Mouse (Mus musculus): ENCODE data around the gene Mllt10. TPM values are rescaled to one million over a fixed set of nuclear protein-coding genes. Genes with fewer than 3 reads are reported as not detected.

The Mllt10 gene
- polyA plus RNA-seq, 1 experiment, result 27.4 TPM

DNA sequence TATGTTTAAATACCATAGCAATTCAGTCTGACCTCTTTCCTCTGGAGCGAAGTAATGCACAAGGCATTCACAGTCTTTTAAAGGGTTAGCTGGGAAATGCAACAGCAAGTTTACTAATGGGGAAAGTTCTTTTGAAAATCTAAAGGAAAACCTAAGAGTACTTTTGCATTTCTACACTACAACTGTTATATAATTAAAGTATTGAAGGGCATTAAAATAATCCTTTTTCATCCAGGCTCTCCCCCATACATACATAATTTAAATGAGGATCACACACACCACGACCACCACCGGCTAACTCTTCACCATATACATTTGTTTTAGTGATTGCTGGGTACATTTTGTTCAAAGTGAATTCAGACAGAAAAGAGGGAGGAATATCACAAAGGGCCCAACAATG, 2.5 kb upstream of the Mllt10 start:
- Histone ChIP-seq H3K36me3 (ENCODE audit: control insufficient read depth, insufficient read depth, low read length) (no peaks in the 10 kb centered on the region), H3K27me3 (ENCODE audit: control insufficient read depth, insufficient read depth, low read length) (peaks cover 5% of the 10 kb centered on the region; the same call in 1 of the 2 replicates), H3K4me1 (ENCODE audit: control insufficient read depth, insufficient read depth, insufficient read length) (peaks cover 4% of the 10 kb centered on the region; the same call in 1 of the 2 replicates), H3K4me3 (ENCODE audit: extremely low read depth, insufficient read depth, insufficient read length) (no peak overlapping the region), H3K27ac (ENCODE audit: insufficient read depth, low read length) (no peak overlapping the region)
- WGBS, result 94% methylated on average over 3 of the region's 3 CpGs
- TF ChIP-seq POLR2A (IDR thresholded peaks at IDR 0.05; ENCODE audit: low read depth, low read length) (no peak), CTCF (IDR thresholded peaks at IDR 0.05; ENCODE audit: extremely low read depth, insufficient read depth, insufficient read length, insufficient replicate concordance) (no peak)
- no peak for DNase-seq (ENCODE audit: low read depth in 1 of 2, low spot score in 2 of 2)

DNA sequence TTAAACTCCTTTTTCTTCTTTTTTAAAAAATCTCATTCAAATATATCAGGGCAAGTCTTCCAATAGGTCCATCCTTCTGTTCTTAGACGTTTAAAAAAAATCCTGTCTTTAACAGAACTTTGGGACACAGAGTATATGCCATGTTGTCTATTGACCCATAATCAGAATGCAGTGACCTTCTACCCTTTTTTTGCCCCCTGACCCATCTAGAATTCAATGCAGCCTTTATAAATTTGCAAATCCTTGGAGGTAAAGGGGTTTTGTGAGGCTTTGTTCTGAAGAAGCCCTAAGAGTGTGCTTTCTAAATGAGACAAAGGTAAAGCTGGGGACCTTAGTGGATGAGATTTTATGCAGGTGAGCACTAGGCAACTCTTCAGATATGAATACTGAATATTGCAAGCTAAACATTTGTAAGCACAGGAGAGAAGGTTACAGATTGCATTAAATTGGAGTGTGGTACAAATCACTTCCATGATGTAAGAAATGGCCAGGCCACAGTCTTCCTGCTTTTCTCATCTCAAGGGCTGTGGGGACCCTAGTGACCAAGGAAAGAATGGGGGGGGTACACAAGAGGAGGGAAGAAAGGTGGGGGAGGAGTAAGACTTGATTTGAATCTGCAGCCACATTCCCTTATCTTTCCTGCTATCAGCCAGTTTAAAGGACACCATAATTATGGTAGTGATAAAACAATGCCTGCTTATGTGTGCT, 1.6 kb upstream of the Mllt10 start:
- 80% methylated on average over 1 of the region's 1 CpGs for WGBS
- DNase-seq (ENCODE audit: low read depth in 1 of 2, low spot score in 2 of 2), result no peak
- TF ChIP-seq CTCF (IDR thresholded peaks at IDR 0.05; ENCODE audit: extremely low read depth, insufficient read depth, insufficient read length, insufficient replicate concordance) (no peak), POLR2A (IDR thresholded peaks at IDR 0.05; ENCODE audit: low read depth, low read length) (no peak)
- Histone ChIP-seq H3K27me3 (ENCODE audit: control insufficient read depth, insufficient read depth, low read length) (0 out of 2 replicates have a peak, but pooled peaks cover 3% of the 10 kb centered on the region), H3K36me3 (ENCODE audit: control insufficient read depth, insufficient read depth, low read length) (no peaks in the 10 kb centered on the region), H3K27ac (ENCODE audit: insufficient read depth, low read length) (no peak overlapping the region), H3K4me1 (ENCODE audit: control insufficient read depth, insufficient read depth, insufficient read length) (peaks cover 4% of the 10 kb centered on the region; the same call in 1 of the 2 replicates), H3K4me3 (ENCODE audit: extremely low read depth, insufficient read depth, insufficient read length) (no peak overlapping the region)

DNA sequence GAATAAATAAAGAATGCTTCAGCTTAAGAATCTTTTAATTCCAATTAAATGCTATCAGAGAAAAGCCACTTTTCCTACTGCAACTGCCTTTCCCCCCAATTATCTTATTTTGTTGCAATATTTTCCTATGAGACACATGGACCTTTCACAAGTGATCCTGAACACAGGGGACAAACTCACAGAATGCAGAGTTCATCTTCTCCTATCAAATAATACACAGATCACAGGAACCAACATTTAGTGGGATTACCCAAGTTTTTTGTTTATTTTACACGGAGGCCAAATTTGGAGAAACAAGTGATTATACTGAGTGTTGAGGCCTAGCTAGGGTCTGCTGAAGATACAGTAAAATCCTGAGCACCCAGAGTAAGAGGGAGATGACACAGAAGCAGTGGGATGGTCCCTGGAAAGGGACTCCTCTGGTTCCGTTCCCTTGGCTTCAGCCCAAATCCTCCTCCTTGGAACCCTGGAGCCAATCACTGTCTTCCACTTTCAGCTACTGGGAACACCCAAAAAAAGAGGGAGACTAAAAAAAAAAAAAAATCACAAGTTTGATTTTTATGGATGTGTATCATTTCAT, 996 bp upstream of the Mllt10 start:
- Histone ChIP-seq H3K27me3 (ENCODE audit: control insufficient read depth, insufficient read depth, low read length) (0 out of 2 replicates have a peak, but pooled peaks cover 3% of the 10 kb centered on the region), H3K4me1 (ENCODE audit: control insufficient read depth, insufficient read depth, insufficient read length) (peaks cover 4% of the 10 kb centered on the region; the same call in 1 of the 2 replicates), H3K36me3 (ENCODE audit: control insufficient read depth, insufficient read depth, low read length) (no peaks in the 10 kb centered on the region), H3K4me3 (ENCODE audit: extremely low read depth, insufficient read depth, insufficient read length) (no peak overlapping the region), H3K27ac (ENCODE audit: insufficient read depth, low read length) (no peak overlapping the region)
- no peak for DNase-seq (ENCODE audit: low read depth in 1 of 2, low spot score in 2 of 2)
- no peak for TF ChIP-seq POLR2A (IDR thresholded peaks at IDR 0.05; ENCODE audit: low read depth, low read length)
- 85% methylated on average over 2 of the region's 2 CpGs for whole genome bisulfite sequencing

DNA sequence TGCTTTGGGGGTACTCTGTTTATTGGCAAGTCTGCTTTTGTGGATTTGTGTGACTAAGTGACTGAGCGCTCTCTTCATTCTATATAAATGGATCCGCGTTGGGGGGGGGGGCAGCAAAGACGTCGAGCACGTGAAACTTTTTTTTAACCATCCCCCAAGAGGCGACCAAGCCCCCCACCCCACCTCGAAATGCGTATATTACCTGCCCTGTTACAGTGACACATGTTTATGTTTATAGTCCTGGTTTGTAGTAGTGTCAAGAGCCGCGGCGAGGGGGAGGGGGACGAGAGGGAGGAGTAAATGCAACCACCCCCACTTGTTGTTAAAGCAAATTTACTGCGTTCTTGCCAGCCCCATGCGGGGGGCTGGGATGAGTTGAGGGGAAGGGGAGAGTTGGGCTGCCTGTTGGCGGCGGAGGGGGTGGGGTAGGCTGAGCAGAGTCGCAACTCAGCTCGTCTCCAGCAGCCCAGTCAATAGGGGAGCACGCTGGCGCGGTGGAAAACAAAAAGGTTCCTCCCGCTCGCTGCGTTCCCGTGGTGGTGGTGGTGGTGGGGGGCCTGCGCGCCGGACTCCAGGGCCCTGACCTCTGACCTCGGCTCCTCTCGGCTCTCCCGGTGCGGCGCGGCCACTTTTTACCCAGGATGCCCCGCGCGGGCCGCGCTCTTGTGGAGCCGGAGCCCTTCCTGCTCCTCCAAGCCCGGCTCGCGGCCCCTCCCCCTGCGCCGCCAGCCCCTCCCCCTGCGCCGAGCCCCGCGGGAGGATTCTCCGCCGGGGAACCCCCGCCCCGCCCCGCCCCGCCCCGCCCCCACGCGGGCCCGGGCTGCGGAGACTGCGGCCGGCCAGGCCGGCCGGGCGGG, 1.1 kb downstream of the Mllt10 start:
- Histone ChIP-seq H3K27me3 (ENCODE audit: control insufficient read depth, insufficient read depth, low read length) (no peaks in the 10 kb centered on the region), H3K36me3 (ENCODE audit: control insufficient read depth, insufficient read depth, low read length) (no peaks in the 10 kb centered on the region), H3K4me3 (ENCODE audit: extremely low read depth, insufficient read depth, insufficient read length) (peak overlapping the region; percentile 91), H3K27ac (ENCODE audit: insufficient read depth, low read length) (peak overlapping the region; percentile 95), H3K4me1 (ENCODE audit: control insufficient read depth, insufficient read depth, insufficient read length) (no peaks in the 10 kb centered on the region)
- peak; percentile 74 to 93 for DNase-seq (ENCODE audit: low read depth in 1 of 2, low spot score in 2 of 2)
- TF ChIP-seq POLR2A (IDR thresholded peaks at IDR 0.05; ENCODE audit: low read depth, low read length), result peak; percentile 33; the same call in 1 of the 2 replicates
- TF ChIP-seq CTCF (IDR thresholded peaks at IDR 0.05; ENCODE audit: extremely low read depth, insufficient read depth, insufficient read length, insufficient replicate concordance), result no peak
- 1% methylated on average over 64 of the region's 66 CpGs for WGBS

DNA sequence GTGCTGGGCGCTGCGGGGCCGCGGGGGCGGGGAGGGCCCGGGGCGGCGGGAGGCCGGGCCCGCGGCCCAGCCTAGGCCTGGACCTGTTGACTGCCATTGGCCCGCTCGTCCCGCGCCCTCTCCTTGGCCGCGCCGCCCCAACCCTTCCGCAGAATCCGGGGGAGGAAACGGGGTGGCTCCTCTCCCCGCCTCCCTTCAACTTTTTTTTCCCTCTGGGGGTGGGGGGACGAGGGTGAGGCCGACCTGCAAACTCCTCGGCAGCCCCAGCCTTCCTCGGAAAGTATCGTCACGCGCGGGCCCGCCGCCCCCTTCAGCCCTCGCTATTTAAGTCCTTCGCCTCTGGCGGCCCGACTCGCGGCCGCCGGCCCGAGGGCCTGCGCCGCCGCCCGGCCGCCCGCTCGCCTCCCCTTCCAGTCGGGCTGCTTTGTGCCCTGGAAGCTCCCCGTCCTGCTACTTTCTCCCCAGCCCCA, 1.8 kb downstream of the Mllt10 start:
- H3K4me1 ChIP-seq (ENCODE audit: control insufficient read depth, insufficient read depth, insufficient read length), result no peaks in the 10 kb centered on the region
- peak; percentile 66 for TF ChIP-seq POLR2A (IDR thresholded peaks at IDR 0.05; ENCODE audit: low read depth, low read length)
- no peak for TF ChIP-seq CTCF (IDR thresholded peaks at IDR 0.05; ENCODE audit: extremely low read depth, insufficient read depth, insufficient read length, insufficient replicate concordance)
- no peaks in the 10 kb centered on the region for H3K36me3 ChIP-seq (ENCODE audit: control insufficient read depth, insufficient read depth, low read length)
- WGBS, result 2% methylated on average over 39 of the region's 50 CpGs
- peak overlapping the region; percentile 67 for H3K4me3 ChIP-seq (ENCODE audit: extremely low read depth, insufficient read depth, insufficient read length)
- peak; percentile 91 to 93 for DNase-seq (ENCODE audit: low read depth in 1 of 2, low spot score in 2 of 2)
- no peaks in the 10 kb centered on the region for H3K27me3 ChIP-seq (ENCODE audit: control insufficient read depth, insufficient read depth, low read length)
- peak overlapping the region; percentile 100 for H3K27ac ChIP-seq (ENCODE audit: insufficient read depth, low read length)

DNA sequence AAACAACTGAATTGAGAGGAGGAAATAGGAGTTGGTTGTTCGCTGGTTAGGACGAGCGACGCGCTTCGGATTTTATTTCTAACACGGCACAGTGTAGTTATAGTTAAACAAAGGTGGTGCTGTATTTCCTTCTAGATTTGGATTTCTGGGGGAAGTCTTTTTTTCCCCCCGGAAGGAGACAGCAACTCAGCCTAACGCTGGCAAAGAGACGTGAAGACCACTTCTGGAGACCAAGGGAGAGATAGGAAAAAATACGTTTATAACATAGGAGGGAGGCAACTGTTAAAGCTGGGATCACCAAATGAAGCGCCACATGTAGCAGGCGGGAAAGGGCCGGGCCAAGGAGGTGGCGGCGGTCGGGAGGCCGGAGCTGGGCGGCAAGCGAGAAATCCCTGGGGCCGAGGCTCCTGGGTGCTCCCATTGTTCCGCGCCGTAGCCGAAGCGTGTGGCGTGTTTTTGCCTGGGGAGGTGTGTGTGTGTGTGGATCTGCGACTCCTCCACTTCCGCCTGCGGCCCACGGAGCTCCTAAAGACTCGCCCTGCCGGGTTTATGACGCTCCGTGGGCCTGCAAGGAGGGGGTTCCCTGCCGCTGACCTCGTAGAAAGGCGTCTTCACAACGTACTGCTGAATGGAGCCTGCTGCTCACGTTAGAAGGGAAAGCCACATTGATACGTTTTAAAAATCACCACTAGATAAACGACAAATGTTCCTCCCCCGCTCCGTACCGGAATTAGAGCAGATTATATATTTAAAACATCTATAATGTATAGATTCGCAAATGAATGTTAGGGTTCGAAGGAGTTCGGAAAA, 2.5 kb downstream of the Mllt10 start:
- Histone ChIP-seq H3K36me3 (ENCODE audit: control insufficient read depth, insufficient read depth, low read length) (no peaks in the 10 kb centered on the region), H3K4me1 (ENCODE audit: control insufficient read depth, insufficient read depth, insufficient read length) (no peaks in the 10 kb centered on the region), H3K27me3 (ENCODE audit: control insufficient read depth, insufficient read depth, low read length) (no peaks in the 10 kb centered on the region), H3K4me3 (ENCODE audit: extremely low read depth, insufficient read depth, insufficient read length) (peak overlapping the region; percentile 67), H3K27ac (ENCODE audit: insufficient read depth, low read length) (peak overlapping the region; percentile 100)
- WGBS, result 1% methylated on average over 48 of the region's 48 CpGs
- peak; percentile 38 to 58 for DNase-seq (ENCODE audit: low read depth in 1 of 2, low spot score in 2 of 2)
- TF ChIP-seq CTCF (IDR thresholded peaks at IDR 0.05; ENCODE audit: extremely low read depth, insufficient read depth, insufficient read length, insufficient replicate concordance) (no peak), POLR2A (IDR thresholded peaks at IDR 0.05; ENCODE audit: low read depth, low read length) (peak; percentile 39; the same call in 1 of the 2 replicates)
